Mouse (Mus musculus) ovary, postnatal 14 days (tissue): ENCODE results near the gene Sae1.
"Not testable (repeated sequence)": the region's sequence is repeated elsewhere in the genome, so short reads cannot be mapped to it uniquely, and the experiment has no call there.

Source experiments
- DNase-seq: peaks from one replicate; pipeline ENCODE4 v3.0.0; 2022; ENCODE audit warnings: low spot score

Gene Sae1

GRCm38 (mm10) chr7:16402968-16403948, 15.7 kb upstream of the Sae1 start:
- no peak for DNase-seq

- no peak for DNase-seq
These were observed 14.8 kb upstream of the Sae1 start for GRCm38 (mm10) chr7:16402449-16402848.

GRCm38 (mm10) chr7:16401991-16402431, 14.4 kb upstream of the Sae1 start:
- DNase-seq, result no peak

GRCm38 (mm10) chr7:16400689-16401611, 13.3 kb upstream of the Sae1 start, which contains the start of gene Zc3h4:
Zc3h4 (plus strand) TSS chr7:16400910.
- peak; percentile 83 for DNase-seq

- DNase-seq, result peak; percentile 97
These were observed 12.4 kb upstream of the Sae1 start for GRCm38 (mm10) chr7:16399820-16400688.

- peak; percentile 84 for DNase-seq
These were observed 11.7 kb upstream of the Sae1 start for GRCm38 (mm10) chr7:16399098-16399819.

GRCm38 (mm10) chr7:16398387-16399050, 10.9 kb upstream of the Sae1 start:
- no peak for DNase-seq

- no peak for DNase-seq
These were observed 9.9 kb upstream of the Sae1 start for GRCm38 (mm10) chr7:16397465-16397864.

- DNase-seq, result no peak
These were observed 8.3 kb upstream of the Sae1 start for GRCm38 (mm10) chr7:16395944-16396343.

- DNase-seq, result no peak
These were observed 5.3 kb upstream of the Sae1 start for GRCm38 (mm10) chr7:16392923-16393322.

GRCm38 (mm10) chr7:16389942-16390341, 2.3 kb upstream of the Sae1 start:
- not testable (repeated sequence) for DNase-seq

GRCm38 (mm10) chr7:16376505-16376904, 11.1 kb downstream of the Sae1 start:
- peak; percentile 41 for DNase-seq

- DNase-seq, result no peak
These were observed 12.6 kb downstream of the Sae1 start for GRCm38 (mm10) chr7:16374989-16375388.

- DNase-seq, result no peak
These were observed 13.9 kb downstream of the Sae1 start for GRCm38 (mm10) chr7:16373719-16374118.

- DNase-seq, result no peak
These were observed 17.0 kb downstream of the Sae1 start for GRCm38 (mm10) chr7:16370596-16370995.

GRCm38 (mm10) chr7:16368835-16369234, 18.8 kb downstream of the Sae1 start:
- no peak for DNase-seq

GRCm38 (mm10) chr7:16366669-16367068, 20.9 kb downstream of the Sae1 start:
- no peak for DNase-seq

- no peak for DNase-seq
These were observed 21.4 kb downstream of the Sae1 start for GRCm38 (mm10) chr7:16366133-16366646.

- DNase-seq, result no peak
These were observed 22.6 kb downstream of the Sae1 start for GRCm38 (mm10) chr7:16364901-16365500.
